Mouse (Mus musculus): ENCODE measurements around the gene Gm1113. TPM values are rescaled to one million over a fixed set of nuclear protein-coding genes. Genes with fewer than 3 reads are reported as not detected.

Gm1113 gene
- polyA plus RNA-seq (2017; shearing (Covaris generic)), result not detected

DNA sequence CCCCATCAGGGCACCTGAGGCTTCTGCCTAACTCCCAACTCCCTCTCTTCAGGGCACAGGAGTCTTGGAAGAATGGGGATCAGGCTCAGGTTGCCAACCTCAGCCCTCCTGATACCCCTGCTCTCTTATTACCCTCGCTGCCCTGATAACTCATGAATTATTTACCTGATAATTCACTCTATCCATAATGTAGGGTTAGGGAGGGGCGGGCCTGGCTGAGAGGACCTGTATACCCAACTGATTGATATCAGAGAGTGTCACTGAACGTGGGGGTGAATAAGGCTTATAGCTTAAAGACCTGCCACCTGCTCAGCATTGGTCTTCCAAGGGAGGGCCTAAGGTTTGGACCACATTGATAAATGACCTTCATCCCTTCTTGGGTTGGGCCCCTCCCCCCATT lies at the start of gene Gm1113:
Gene Gm1113 (minus strand): TSS at position 101 of the 400 bp plus-strand sequence.
- ATAC-seq, result no peak

DNA sequence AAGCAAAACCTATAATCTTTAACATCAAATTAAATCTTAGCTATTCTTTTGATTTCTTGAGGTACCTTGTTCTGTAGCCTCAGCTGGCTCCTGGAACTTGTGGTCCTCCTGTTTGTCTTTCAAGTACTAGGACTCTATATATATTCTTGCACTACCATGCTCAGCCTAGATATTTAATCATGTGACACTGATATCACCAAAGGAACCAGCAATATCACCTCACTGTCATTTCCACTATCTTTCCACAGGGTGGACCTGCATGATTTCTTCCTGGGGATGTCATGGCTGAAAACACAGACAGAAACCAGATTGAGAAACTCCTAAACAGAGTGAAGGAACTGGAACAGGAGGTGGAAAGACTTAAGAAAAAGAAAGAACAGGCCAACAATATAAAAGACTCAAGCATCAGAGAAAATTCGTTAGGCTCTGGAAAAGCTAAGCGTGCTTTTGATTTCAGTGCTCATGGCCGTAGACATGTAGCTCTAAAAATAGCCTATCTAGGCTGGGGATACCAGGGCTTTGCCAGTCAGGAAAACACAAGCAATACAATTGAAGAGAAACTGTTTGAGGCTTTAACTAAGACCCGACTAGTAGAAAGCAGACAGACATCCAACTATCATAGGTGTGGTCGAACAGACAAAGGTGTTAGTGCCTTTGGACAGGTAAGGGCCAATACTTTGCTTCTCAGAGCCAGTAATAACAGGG lies 46.6 kb upstream of the Gm1113 start:
- no peak for ATAC-seq

DNA sequence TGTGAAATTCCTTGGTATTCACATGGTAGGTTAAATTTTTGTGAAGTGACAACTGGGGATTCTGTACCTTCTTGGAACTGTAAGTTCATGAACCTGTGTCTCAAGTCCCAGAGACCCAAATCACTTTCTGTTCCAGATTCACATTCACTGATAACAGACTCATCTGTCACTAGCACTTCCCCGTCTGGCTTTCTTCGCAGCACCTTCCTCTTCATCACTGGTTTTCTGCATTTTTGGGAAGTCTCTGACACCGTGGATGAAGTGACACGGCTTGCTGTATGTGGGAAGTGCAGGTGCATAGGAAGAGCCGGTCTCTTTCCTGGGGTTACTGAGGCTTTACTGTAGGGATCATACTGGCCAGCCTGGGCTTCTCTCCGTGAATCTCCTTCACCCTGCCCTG lies 43.5 kb upstream of the Gm1113 start:
- no peak for ATAC-seq

DNA sequence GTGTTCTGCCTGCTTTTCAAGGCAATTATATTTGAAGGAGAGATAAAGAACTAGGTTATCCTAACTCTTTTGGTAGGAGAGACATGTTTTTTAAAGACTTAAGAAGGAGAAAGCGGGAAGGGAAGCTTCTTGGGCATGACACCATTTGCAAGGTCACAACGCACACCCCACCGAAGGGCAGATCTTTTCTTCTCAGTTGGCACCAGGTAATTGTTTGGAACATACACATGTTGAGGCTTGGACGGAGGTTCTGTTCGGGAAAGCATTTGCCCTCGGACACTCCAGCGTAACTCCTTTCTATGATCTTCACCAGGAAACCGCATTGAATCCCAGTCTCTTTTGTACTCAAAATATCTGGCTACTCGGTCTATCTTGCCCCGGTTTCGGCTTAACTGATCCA lies 43.0 kb upstream of the Gm1113 start:
- no peak for ATAC-seq

DNA sequence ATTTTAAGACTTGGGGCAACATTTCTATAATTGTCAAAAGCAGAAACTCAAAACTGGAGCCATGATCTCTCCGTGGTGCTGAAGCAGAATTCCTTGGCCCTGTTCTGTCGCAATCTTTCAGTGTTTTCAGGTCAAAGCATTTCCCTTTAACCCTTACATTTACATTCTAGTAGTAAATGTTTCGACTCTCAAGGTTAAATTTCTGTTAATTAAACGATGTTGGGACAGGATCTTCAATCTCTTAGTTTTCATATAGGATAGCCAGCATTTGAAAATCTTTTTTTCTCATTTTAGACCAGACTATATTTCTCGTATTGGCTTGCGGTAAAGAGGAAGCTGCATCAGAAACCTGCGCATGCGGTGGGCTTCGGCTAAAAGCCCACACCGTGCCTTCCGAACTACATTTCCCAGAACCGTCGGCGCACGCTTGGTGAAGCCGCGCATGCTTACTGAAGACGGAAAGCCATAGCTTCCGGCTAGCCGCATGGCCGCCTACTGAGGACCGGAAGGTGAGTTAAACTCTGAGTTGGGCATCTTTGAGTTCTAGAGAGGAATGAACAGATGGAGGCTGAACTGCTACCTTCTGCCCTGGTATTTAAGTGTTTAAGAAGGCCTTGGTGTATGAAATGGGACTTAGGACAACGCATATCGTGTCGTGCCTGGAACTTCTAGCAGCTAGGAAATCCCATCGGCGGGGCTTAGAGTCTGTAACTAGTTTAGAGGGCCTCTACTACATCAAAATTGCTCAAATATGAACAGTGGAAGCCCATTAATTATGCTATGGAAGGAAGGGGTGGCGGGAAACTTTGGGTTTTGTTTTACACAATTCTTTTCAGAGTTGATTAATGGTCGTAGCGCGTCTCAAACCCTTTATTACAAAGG lies 41.2 kb upstream of the Gm1113 start:
- peak; percentile 94 for ATAC-seq

DNA sequence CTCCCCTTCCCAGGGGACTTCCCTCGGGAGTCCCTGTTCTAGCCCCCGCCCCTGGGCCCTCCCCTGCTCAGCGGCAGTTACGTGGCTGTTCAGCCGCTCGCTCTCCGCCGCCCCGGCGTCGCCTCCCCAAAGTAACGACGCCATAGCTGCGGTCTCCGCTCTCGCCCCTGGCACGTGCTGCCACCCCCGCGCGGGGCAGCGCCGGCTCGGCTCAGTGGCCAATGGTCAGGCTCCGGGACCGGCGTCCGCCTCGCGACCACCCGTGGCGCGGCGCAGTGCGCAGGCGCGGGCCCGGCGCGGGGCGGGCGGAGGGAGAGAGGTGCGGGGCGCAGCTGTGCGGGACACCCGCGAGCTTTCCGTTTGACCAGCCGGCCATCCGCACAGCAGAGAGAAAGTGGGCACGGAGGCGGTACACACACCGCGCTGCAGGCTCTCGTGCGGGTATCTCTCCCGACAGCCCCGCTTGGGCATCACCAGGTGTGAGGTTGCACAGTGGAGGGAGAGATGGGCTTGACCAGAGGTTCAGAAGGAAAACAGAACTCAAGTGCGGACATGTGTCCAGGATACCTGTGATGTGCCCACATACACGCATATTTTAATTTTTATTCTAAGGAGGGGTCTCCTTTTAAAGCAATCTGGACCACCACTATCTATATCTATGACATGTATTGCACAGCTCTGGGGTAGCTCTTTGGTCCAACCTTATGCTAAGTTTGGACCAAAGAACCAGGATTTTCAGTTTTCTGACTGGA lies 40.4 kb upstream of the Gm1113 start, which contains the start of the genes Ddx25 and Pus3:
Gene Ddx25 (minus strand): TSS at position 272 of the 752 bp plus-strand sequence.
Gene Pus3 (plus strand): TSS at position 339 of the 752 bp plus-strand sequence.
- ATAC-seq, result peak; percentile 32

DNA sequence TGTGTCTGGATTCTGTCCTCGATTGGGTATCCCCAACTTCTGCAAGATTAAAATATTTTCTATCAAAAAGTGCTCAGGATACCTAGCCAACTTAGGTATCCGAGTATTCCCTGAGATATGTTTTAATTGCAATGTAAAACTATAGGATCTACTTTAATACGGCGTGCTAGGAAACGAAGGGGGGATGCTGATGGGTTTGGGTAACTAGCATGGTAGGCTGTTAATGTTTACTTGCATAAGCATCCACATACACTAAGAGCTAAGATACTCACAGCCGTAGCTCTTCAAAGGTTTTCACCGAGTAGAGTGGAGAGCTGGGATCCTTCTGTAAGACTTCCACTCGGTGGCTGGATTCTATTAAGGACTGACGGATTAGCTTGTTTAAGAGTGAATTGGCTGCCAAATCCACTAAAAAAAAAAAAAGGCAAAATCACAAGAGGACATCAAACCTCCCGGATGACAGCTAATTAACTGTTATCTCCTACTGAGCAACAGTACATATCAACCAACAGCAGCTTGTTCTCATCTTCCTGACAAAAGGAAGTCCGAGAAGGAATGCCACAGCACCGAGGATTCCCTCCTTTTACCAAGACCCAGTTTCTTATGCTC lies 38.5 kb upstream of the Gm1113 start:
- no peak for ATAC-seq

DNA sequence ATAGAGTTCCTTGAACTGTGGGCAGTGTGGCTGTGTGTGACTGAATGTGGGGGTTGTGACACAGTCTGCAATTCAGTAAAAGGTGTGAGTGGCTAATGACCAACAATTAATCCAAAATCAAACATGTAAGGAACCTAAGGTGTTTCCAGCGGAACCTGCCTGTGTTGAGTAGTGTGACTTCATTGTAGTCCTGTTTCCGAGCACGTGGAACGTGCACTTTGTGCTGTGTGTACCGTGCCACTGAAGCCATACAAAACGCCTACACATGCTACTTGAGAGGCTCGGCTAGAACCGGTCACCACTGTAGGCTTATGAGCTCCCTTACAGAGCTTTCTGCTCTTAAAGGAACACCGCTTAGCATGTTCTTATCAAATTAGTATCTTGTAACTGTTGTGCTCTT lies 30.4 kb upstream of the Gm1113 start:
- ATAC-seq, result no peak

DNA sequence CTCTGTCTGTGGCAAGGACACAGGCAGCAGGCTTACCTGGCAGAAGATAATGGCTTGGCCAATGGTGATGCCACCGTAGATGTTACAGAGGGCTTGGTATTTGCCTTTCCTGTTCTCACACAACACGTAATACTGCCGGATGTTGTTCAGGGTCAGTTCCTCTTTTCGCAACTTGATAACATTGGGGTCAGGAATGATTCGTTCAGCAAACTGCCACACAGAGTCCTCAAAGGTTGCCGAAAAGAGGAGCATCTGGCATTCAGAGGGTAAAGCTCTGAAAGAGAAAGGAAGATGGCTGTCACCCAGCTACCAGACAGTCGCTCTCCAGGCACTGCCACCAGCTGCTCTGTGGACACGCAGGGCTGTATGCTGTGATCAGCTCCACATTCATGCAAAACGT lies 28.7 kb upstream of the Gm1113 start:
- ATAC-seq, result peak; percentile 25

DNA sequence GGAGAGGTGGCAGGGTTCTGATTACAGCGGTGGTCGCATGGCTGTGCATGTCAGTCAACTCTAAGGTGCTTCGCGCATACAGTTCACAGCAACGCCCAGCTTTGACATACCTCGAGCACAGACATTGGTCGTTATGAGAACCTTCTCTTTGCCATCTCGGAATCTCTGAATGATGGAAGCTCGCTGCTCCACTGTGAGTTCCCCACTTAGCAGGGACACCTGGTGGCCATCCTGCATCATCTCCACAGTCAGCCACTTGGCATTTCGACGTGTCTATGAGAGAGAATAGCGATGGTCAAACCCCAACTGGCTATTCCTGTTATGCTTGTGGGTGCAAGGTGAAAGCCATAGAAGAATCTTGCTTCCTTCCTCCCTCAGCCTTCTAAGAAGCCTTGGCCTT lies 27.6 kb upstream of the Gm1113 start:
- ATAC-seq, result no peak

DNA sequence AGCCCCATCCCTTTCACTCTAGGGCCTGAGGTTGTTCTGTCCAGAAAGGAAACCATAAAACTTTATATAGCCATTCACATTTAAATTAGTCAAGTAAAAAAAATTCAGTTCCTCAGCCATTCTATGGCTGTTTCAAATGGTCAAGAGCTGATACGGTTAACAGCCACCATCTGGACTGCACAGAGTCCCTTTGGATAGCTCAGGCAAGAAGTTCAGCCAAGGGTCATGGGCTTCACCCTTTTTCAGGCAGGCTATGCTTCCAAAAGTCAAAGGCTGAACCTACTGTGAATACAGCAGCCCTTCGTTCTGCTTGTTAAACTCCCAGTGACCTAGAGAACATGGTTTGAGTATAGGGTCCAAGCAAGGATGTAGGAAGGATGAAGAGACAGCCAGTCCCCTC lies 26.6 kb upstream of the Gm1113 start:
- no peak for ATAC-seq

DNA sequence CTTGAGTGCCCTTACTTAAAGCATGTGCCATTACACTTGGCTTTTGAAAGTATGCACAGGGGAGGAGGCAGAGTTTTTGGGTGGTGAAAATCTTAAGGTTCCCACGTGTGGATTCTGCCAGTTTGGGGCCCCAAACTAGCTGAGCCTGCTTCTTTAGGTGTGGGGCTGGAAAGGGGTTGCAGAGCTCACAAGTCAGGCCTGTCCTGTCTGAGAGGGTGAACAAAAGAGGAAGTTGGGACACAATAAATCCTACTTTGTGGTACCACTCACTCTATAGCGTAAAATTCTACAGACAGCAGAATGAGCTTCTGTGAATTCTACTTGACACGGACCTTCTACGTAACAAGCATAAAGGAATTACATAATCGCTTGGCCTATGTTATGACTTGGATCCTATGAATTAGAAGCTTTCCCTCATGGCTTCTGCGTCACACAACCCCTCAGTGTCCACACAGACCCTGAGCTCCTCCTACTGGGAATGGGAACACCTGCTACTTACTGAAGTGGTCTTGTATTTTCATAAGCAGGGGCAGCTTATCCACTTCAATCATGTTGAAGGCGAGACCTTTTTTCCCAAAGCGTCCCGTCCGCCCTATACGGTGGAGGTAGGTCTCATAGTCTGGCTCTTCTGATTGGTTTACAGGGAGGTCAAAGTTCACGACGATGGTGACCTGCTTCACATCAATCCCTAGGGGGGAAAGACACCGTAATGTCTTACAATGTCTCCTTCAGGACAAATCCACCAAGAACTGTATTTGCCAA lies 25.2 kb upstream of the Gm1113 start:
- ATAC-seq, result no peak

DNA sequence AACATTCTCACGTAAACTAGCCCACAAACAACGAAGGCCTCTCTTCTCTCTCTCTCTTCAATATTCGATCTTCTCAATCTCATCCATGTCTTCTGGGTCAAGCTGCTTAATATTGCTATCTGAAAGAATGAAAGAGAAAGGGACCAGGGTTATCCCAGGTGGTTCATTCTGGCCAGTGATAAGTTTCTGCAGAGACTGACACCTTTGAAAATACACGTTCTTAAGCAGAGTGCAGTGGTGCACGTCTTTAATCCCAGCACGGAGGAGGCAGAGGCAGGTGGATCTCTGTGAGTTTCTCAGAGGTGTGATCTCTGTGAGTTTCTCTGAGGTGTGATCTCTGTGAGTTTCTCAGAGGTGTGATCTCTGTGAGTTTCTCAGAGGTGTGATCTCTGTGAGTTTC lies 23.9 kb upstream of the Gm1113 start:
- ATAC-seq, result no peak

DNA sequence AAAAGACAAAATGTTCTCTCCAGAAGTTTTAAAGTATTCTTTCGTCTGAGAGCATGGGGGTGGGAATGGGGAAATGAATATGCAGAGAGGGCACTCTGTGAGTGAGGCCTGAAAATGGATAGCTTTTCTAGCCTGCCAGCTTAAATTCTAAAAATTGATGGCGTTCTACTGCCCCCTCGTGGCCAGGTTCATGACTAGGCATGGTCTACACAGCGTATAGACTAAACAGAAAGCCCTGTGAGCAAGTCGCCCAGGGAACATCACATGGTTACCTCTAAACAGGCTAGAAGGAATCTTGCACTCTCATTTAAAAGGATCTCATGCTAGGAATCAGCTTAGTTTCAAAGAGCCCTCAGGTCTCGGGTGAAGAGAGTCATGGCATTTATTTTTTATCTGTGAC lies 23.4 kb upstream of the Gm1113 start:
- ATAC-seq, result peak; percentile 77

DNA sequence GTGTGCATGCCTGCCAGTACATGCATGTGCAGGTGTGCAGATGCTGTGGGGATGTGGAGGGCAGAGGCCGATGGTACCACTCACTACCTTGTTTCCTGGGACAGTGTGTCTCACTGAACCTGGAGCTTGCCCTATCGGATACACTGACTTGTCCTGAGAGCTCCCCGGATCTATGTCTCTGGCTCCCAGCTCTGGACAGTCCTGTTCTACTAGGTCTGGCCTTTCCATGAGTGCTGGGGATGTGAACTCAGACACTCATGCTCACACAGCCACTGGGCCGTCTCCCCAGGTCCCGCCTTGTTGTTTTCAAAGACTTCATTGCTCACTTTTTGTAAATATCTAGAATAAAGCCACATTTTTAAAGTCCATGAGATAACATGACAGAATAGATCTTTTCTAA lies 23.0 kb upstream of the Gm1113 start:
- ATAC-seq, result no peak

DNA sequence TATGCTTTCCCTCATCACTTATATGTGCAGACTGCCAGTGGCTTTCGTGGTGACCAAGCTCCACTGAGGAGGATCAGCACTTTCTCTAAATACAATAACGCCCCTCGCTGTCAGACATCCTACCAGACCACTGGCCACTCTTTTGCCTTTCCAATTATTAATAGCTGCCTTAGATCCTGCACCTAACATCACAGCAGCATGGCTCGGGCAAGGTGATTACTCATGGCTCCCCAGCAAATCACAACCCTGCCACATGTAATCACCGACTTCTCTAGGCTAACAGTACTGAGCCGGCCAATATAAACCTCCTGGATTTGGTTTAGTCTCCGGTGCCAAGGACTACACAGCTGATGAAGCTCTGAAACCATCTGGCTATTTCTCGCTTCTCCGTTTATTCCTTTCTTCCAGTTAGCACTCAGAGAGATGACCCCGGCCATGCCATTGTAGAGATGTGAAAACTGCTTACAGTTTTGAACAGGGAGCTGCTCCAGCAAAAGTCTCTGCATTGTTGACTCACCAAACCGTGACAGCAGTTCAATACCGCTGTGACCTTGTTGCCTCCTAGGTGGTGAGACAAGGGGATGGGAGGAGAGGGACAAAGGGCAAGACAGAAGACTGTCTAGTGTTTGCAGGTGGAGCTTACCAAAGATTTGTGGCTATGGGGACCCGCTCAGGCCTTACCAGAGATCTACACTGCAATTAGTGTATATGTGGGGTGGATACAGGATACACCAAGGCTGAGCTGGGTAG lies 21.1 kb upstream of the Gm1113 start:
- ATAC-seq, result no peak

DNA sequence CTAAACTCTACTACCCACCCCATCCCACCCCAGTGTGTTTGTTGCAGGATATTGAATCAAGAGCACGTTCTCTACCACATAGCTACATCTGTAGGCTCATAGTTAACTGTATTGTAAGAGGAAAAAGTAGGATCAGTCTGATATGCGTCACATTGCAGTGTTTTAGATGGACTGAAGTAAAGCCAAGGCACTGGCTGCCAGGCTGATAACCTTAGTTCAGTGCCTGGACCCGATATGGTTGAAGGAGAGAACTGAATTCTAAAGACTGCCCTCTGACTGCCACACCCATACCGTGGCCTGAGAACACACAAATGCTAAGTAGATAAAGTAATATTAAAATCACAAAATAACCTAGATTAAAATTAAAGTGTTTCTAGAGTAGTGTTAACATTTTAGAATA lies 17.8 kb upstream of the Gm1113 start:
- no peak for ATAC-seq

DNA sequence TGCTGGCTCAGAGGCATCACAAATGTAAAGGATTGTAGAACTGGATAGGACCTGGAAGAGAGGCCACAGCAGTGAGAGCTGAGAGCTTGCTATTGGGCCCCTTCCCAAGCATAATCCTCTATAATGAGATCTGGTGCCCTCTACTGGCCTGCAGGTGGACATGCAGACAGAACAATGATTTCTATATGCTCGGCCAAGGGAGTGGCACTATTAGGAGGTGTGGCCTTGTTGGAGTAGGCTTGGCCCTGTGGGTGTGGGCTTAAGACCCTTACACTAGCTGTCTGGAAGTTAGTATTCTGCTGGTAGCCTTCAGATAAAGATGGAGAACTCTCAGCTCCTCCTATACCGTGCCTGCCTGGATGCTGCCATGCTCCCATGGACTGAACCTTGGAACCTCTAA lies 17.0 kb upstream of the Gm1113 start:
- peak; percentile 96 for ATAC-seq

DNA sequence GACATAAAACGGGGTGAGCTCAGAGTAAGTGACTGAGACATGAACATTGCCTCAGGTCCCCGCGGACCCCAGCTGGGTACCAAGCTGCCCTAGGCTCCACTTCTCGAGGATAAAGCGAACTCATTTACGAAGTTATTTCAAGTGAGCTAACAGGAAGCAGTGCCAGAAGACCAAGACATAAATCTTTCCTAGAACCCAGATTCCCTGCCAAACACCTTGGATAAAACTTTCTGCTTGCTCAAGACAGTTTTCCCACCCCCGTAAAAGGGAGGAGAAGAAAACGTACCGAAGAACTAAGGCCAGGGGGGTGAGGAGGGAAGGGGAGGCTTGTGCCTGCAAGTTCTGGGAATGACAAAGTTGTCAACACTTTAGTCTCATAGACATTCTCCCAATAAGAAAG lies 15.2 kb upstream of the Gm1113 start:
- ATAC-seq, result no peak

DNA sequence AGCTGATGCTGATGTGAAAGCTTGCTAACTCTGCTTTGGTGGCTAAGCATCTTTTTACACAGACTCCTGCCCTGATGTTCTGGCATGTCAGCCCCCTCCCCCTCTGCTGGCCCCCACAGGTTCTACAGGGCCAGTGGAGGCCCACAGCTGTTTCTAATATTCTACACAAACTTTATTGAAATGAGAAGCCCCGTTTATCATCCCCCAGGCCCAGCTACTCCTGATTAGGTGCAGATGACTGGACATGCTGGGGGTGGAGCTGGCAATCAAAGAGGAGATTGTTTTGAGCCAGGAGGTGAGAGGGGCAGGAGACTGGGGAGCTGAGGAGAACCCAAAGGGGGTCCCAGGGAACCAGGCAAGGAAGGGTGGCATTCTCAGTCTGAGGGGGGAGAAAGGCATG lies 11.7 kb upstream of the Gm1113 start:
- no peak for ATAC-seq

DNA sequence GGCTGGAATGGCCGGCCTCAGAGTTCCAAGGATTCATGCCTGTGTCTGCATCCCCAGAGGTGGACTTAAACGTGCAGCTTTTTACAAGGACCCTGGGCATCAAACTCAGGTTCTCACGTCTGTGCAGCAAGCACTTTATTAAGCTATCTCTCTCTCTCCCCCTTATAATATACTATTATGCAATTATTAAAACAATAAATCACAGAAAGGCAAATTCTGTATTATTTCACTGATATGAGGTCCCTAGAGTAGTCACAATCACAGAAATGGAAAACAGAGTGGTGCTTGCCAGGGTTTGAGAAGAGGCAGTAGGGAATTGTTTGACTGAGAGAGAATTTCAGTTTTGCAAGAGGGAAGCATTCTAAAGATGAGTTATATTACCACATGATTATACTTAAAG lies 11.1 kb upstream of the Gm1113 start:
- no peak for ATAC-seq
